Mouse (Mus musculus) megakaryocyte, adult 5-6 weeks (primary cell): ENCODE measurements around the gene Kcnma1. TPM values are rescaled to one million over a fixed set of nuclear protein-coding genes. Genes with fewer than 3 reads are reported as not detected.

Source experiments
- ATAC-seq: 2 replicates; pipeline ENCODE4 v1.8.0; 2016; ENCODE audit warnings: mild to moderate bottlenecking, inconsistent platforms; ENCODE audit not compliant: poor library complexity, severe bottlenecking
- total RNA-seq, 2 experiments: library from RNA; stranded (forward) in 1 of 2; stranded (reverse) in 1 of 2; fragments of 153-499, 151-499 nt in 1 of 2; fragments of 221-1000, 200-1000 nt in 1 of 2; gene quantifications; 2 replicates each; pipeline versions ENCODE4 v1.2.3 to v1.2.4; 2015 to 2017

Kcnma1 gene
- total RNA-seq, 2 experiments from 2014 or later, result not detected

GRCm38 (mm10) chr14:23705647-23706046 is 308.6 kb downstream of the Kcnma1 start:
- no peak for ATAC-seq

- no peak for ATAC-seq
Measured at GRCm38 (mm10) chr14:23704303-23704702, 310.0 kb downstream of the Kcnma1 start.

GRCm38 (mm10) chr14:23696341-23696740 is 317.9 kb downstream of the Kcnma1 start:
- no peak for ATAC-seq

GRCm38 (mm10) chr14:23689681-23690080 is 324.6 kb downstream of the Kcnma1 start:
- ATAC-seq, result no peak

- no peak for ATAC-seq
Measured at GRCm38 (mm10) chr14:23688513-23688912, 325.8 kb downstream of the Kcnma1 start.

- no peak for ATAC-seq
Measured at GRCm38 (mm10) chr14:23684463-23685066, 329.7 kb downstream of the Kcnma1 start.

GRCm38 (mm10) chr14:23682758-23683157 is 331.5 kb downstream of the Kcnma1 start:
- ATAC-seq, result no peak

GRCm38 (mm10) chr14:23679378-23679777 is 334.9 kb downstream of the Kcnma1 start:
- no peak for ATAC-seq

- ATAC-seq, result no peak
Measured at GRCm38 (mm10) chr14:23666420-23666819, 347.9 kb downstream of the Kcnma1 start.

GRCm38 (mm10) chr14:23651682-23652081 is 362.6 kb downstream of the Kcnma1 start:
- no peak for ATAC-seq

GRCm38 (mm10) chr14:23650126-23650525 is 364.2 kb downstream of the Kcnma1 start:
- ATAC-seq, result no peak

- ATAC-seq, result no peak
Measured at GRCm38 (mm10) chr14:23645361-23646063, 368.8 kb downstream of the Kcnma1 start.

- no peak for ATAC-seq
Measured at GRCm38 (mm10) chr14:23643162-23643561, 371.1 kb downstream of the Kcnma1 start.

- no peak for ATAC-seq
Measured at GRCm38 (mm10) chr14:23640665-23641064, 373.6 kb downstream of the Kcnma1 start.

- no peak for ATAC-seq
Measured at GRCm38 (mm10) chr14:23638078-23638695, 376.1 kb downstream of the Kcnma1 start.

- ATAC-seq, result no peak
Measured at GRCm38 (mm10) chr14:23635903-23636302, 378.4 kb downstream of the Kcnma1 start.

GRCm38 (mm10) chr14:23633011-23633595 is 381.2 kb downstream of the Kcnma1 start:
- ATAC-seq, result no peak

GRCm38 (mm10) chr14:23626925-23627324 is 387.4 kb downstream of the Kcnma1 start:
- no peak for ATAC-seq

GRCm38 (mm10) chr14:23626114-23626513 is 388.2 kb downstream of the Kcnma1 start:
- ATAC-seq, result no peak

GRCm38 (mm10) chr14:23625436-23625835 is 388.9 kb downstream of the Kcnma1 start:
- ATAC-seq, result no peak

GRCm38 (mm10) chr14:23624455-23624854 is 389.8 kb downstream of the Kcnma1 start:
- ATAC-seq, result no peak

GRCm38 (mm10) chr14:23620685-23621084 is 393.6 kb downstream of the Kcnma1 start:
- no peak for ATAC-seq
